Mouse (Mus musculus): Measurements from ENCODE around the gene Qrich2.

Qrich2 gene

DNA sequence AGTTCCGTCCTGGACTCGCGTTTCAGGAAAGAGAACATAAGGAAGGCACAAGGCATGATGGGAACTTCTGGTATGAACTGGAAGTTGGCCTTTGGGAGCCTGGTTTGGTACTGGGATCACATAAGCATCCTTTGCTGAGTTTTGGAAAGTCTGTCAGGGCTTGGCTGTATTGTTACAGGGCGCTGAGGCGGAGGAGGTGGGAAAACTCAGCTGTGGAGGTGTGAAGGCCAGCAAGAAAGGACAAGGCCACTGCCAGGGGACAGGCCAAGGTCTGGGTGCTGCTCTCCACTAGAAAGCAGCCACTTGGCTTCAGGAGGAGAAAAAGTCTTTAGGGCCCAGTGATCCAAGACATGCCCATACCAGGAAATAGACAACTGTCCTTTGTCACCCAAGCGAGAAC lies 22.7 kb downstream of the Qrich2 start:
- DNase-seq = no peak

DNA sequence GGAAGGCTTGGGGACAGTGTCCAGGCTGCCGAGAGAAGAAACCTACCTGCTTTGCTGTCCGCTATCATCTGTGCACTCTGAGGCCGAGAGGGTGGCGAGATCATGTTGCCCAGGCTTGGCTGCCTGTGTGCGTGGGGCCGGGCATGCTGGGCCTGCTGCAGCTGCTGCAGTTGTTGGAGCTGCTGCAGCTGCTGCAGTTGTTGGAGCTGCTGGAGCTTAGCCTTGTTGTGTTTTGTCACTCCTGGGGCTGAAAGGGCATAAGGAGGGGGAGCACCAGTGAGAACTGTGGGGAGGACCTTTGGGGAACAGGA lies 23.2 kb downstream of the Qrich2 start:
- no peak for DNase-seq

DNA sequence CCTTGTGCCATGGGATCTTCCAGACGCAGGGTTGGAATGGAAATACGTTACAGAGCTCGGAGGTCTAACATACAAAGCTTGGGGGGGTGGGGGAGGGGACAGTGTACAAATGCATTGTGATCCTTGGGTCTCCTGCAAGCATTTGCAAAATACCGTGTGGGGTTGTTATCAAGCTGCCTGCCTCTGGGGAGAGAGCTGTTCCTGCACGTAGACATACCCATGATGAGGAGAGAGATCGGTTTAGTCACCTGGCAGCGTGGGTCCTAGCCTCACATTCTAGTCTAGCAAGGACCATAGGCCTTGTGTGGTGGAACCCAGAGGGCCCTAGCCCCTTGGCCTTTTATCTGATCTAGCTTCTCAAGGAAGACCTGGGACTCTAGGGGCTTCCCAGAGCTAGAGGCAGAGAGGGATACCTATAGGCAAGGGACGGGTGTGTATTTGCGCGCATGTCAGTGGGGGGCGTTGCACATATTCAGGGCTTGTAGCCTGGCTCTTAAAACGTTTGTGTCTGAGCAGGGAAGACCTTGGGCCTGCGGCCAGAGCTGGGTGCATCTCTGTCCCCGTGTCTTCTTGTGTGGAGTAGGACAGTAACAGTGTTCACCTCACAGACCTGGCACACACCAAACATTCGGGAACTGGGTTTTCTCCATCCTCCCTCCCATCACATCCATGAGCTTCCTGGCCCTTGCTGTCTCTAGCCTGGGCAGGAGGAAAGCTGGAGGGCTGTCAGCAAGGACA lies 23.7 kb downstream of the Qrich2 start:
- DNase-seq = no peak

DNA sequence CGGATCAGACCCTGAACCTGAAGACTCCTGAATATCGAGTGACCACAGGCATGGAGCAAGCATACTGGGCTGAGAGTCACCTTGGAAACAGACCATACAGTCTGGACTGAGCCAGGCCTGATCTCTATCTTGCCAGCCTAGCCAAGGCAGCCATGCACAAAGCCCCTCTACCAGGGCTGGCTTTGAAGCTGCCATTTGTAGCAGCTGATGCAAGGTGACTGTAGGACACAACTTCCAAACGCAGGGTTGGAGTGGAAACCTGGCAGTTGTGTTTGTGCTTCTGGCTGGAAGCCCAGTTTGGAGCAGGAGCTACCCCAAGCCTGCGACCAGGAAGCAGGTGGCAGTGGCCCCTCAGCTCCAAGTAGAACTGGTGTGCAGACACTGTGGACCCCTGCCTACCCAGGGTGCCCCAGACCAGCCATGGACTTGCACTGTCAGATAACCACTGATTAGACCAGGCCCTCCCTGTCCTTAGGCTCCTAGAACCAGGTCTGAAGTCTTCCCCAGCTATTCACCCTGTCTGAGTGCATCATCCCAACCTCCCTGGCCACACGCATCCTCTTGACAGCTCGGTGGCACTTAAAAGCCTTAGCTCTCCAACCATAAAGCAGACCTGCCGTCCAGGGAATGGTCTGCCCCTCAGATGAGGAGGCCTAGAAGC lies 25.5 kb downstream of the Qrich2 start:
- no peak for DNase-seq

DNA sequence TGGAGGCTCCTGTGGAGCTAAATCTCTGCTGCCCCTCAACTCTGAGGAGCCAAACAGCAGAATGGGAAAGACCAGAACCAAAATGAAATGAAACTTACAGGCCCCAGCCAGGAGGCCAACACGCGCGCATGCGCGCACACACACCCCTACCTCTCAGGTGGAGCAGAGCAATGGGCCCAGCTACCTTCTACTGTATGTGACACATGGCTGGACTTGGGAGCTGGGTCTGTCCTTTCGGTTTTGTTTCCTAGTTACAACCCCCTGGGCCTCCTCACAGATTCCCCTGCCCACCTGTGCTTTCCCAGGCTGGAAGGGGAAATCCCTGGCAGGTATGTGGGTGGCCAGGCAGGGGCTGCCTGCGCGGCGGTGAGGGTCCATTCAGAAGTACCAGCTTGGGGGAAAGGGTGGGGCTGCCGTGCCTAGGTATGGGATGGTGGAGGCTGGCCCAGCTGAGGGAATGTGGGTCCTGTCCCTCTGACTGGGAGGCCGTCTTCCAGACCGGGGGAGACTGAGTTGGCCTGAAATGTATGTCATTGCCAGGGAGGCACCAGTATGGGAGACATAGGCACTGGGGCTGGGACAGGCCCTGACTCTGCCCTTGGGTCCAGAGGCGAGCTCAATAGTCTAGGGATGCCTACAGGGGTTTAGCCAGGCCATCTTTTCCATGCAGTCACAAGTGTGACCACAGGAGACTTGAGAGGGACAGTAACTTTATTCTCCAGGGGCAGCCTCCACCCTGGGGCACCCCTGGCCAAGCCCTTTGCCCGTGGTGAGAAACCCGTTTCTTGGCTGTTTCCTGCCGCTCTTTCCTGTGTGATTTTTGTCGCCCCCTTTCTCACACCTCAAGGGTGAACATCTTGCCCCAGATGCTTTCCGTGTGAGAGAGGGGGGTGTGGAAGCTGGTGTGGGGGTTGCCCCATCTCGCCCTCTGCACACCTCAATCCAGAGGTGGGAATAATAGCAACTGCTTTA lies 26.5 kb downstream of the Qrich2 start:
- peak; percentile 65 for DNase-seq

DNA sequence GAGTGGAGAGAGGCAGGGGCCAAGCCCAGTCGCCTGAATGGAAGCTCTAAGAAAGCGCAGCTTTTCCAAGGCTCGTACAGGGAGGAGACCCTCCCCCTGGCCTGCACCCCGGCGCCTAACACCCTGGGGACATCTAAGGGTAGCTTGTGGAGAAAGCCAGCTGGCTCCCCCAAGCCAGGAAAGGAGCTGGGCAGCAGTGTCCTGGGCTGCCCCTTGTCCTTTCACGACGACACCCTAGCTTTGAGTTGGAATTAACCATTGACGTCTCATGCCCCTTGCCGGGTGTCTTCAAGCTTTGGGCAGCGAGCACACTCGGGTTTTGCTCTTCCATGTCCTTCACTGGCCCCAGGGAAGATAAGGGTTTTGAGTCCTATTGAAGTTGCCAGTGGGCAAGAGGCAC lies 28.5 kb downstream of the Qrich2 start:
- DNase-seq = no peak

DNA sequence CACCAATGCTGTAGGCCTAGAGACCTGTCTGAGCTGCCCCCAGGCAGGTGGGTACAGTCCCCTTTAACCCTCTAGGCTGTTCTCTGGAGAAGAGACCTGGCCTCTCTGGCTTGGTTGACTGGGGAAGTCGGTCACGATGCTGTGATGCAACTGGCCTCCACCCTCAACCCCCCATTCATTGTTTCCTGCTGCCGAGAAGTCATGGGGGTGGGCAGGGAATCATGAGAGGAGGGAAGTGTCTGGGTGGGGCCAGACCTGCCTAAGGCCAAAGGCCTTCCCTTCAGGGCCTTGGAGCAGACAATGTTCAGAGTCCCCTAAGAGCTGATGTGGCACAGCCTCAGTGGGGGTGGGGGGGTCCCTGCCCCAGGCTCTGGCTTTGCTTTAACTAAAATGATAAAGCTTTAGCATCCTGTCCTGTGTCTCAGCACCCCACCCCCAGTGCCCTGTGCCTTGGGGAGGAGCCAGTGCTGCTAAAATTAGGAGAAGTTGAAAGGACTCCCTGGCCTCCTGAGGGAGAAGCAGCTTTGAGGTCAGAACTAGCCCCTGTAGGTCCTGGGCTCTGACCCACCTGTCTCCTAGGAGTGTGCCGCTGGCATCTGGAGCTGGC lies 29.2 kb downstream of the Qrich2 start:
- DNase-seq = peak; percentile 40

DNA sequence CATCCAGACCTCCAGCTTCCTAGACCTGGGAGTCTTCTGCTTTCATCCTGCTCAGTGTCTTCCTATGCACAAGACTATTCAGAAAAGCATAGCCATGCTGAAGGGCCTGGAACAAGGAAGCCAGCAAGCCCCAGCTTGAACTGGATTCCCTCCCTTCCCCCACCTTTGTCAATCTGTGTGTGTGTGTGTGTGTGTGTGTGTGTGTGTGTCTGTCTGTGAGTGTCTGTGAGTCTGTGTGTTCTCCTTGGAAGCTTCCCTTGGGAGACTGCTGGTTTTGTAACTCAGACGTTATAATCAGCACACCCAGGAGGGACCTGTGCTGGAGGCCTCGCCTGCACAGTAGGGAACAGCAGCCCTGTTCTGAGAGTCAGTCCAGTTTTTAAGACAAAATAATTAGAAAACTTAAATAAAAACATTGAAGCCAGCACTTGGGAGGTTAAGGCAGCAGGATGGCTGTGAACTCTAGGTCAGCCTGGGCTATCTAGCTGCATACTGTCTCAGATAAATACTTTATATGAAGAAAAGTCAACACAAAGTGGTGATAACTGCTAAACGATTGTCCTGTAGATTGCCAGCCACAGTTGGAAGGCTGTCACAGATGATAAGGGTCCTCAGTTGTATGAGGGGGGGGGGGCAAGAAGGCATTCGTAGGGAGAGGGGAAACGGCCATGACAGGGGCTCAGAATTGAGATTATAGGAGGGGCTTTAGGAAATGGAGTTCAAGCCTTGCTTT lies 29.9 kb downstream of the Qrich2 start:
- no peak for DNase-seq

DNA sequence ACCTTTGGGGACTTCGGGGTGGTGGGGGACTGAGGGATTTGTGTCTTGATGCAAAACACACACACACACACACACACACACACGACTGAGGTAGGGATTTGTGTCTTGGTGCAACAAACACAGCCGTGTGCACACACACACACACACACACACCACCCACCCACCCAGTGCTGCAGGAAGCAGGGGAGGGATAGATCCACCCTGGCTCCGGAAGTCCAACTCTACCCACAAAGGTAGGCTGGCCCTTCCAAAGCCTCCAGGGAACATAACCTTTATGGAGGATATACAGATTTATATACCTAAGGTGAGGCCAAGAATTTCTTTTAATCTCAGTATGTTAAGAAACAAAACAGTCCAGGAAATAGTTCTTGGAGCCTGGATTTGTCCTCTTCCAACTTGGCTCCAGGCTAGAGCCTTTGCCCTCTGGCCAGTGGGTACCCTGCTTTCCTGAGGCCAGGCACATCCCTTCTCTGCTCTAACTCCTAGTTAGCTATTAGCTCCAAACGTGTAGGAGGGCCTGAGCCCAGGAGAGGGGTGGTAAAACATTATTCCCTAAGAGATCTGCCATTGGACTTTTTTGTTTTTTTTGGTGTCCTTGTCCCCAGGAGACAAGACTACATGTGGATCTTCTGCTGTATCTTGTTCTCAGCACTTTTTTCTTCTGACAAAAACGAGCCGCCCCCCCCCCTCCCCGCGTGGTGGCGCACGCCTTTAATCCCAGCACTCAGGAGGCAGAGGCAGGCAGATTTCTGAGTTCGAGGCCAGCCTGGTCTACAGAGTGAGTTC lies 30.9 kb downstream of the Qrich2 start:
- no peak for DNase-seq

DNA sequence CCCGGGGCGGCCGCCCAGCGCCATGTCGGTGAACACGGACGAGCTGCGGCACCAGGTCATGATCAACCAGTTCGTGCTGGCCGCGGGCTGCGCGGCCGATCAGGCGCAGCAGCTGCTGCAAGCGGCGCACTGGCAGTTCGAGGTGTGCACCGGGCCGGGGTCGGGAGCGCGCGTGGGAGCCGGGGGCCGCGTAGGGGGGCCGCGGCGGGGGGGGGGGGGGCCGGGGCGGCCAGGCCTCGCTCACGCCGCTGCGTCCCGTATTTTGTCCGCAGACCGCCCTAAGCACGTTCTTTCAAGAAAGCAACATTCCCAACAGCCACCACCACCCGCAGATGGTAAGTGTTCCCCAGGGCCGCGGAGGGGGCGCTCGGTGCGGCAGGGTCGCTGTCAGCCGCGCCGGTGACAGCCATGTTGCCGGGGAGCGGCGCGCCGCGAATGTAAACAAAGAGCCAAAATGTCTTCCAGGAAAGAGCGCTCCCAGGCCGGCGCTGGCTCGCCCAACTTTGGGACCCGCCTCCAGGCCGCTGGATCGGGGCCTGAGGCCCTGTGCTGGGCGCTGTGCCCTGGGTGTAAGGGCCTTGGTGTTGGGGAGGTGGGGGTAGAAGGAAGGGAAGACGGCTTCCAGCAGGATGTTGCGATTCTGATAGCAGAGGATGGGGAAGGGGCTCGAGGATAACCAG lies 31.6 kb downstream of the Qrich2 start:
- DNase-seq = peak; percentile 81

DNA sequence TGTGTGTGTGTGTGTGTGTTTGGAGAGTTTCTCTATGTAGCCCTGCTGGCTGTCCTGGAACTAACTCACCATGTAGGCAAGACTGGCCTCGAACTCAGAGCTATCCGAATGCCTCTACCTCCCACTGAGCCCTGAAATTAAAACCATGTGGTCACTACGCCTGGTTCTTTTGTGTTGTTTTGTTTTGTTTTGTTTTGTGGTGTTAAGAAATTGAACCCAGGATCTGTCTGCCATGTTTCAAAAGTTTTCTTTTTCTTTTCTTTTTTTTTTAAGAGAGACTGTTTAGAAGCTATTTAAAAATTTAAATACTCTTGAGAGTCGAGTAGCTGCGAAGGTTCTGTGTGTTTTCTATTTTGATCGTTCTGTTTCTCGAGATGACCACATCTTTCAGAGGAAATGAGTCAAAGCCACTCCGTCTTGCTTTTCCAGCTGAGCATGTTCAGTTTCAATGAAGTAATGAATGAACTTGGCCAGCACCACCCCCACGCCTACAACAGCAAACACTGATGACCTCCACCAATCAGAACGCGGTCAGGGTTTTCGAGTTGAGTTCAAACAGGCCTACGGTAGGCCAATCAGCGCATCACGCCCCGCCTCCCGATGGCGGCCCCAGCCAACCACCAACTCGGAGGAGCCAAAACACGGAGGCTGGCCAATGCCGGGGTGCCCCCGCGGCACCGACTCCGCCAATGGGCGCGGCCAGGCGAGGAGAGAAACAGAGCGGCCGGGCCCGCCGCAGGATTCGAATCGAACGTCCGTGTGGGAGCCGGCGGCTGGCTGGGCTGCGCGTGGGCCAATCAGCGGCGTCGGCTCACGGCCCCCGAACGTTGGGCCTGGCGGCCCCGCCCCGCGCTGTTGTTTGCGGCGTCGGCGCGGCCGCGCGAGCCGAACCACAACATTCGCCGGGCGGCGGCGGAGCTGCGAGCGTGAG lies 32.4 kb downstream of the Qrich2 start, which contains the start of gene Ubald2:
Ubald2 (plus strand) TSS at position 739 of the 931 bp plus-strand sequence.
- DNase-seq = peak; percentile 98

DNA sequence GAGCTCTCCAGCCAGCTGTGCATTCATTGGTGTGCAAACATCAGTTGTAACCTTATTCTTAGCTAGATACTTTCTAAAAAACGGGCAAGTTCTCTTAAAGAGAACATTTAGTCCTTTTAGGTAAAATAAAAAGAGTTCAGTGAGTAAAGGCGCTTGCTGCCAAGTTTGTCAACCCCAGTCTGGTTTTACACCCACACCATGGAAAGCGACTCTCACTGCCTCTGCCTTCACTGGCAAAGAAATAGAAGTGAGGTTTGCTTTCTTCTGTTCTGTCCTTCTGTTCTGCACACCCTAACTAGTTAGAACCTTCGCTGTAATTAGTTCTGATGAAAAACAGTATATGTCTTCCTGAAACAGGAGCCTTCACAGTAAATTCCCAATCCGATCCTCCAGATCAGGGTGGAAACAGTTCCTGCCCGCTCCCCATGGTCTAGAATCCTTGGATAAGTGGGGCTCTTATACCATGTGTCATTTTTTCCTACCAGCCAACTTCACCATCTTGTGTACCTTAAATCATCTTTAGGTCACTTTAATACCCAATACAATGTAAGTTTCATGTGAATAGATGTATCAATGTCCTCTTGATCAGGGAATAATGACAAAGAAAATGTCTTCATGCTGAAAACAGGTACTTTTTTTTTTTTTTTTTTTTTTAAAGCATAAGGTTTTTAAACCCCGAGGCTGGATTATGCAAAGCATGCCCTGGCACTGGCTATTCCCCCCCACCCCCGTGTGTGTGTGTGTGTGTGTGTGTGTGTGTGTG lies 33.3 kb downstream of the Qrich2 start:
- DNase-seq = no peak

DNA sequence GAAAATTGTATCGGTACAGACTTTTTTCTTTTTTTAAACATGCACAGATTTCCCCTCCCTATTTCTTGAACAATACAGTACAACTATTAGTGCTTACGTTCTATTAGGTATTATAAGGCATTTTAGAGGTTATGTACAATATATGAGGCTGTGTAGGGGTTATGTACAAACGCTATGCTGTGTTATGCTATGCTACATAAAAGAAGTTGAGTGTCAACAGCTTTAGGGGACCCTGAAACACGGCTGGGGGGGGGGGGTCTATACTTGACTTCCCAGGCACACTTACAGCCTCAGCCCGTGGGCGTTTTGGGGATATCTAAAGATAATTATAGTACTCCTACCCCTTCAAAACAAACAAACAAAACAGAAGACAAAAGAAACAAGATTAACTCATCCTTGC lies 33.9 kb downstream of the Qrich2 start:
- DNase-seq = no peak

DNA sequence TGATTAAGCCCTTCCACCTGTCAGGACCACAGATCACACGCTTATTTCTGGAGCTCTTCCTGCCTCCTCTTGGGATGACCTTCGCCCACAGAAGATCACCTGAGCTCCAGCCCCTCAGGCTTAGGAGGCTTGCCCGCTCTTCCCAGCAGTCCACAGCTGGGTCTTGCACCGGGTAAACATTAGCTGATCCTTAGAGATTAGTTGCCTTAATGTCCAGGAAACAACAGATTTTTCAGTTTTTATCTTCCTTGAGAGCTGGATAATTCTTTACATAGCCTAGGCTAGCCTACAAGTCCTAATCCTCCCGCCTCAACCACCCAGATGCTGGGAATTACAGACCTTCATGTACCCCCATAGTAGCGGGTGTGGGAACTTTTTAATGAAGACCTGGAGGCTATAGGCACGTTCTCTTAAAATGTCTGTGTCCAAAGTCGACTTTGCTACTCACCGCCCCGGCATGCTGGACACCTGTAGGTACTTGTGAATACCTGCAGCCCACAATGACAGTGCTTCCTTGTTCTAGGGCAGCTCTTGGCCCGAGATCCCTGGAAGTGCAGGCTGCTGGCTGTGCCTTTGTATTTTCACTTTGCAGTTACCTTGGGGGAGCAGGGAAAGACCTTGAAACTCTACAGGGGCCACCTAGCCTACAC lies 34.5 kb downstream of the Qrich2 start:
- DNase-seq = no peak

DNA sequence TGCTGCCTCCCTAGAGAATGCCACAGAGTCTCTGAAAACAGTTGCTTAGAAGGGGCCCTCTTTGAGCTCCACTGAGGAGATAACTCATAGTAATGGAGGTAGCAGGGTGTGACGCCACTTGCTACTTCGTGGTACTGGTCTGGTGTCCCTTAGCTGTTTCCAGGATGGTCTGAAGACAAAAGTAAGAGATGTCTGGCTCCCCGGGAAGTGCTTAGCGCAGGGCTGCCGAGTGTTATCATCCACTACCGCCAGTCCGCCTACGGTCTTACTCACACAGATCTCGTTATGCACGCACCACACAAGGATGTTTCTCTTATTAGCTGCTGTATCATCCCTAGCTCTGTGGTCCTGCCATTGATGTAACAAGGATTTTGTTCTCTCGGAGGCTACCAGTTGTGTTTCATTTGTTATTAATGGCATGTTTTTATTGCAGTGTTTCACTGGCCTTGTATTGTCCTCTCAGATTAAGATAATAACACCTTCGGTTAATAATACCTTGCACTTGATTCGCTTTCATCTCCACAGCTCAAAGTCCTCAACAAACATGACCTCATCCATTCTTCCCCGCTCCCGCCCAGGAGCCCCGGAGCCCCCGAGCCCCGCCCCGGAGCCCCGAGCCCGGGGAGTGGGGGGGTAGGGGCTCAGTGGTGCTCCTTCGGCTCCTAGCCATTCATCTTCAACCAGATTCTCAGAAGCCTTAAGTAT lies 35.2 kb downstream of the Qrich2 start:
- no peak for DNase-seq

DNA sequence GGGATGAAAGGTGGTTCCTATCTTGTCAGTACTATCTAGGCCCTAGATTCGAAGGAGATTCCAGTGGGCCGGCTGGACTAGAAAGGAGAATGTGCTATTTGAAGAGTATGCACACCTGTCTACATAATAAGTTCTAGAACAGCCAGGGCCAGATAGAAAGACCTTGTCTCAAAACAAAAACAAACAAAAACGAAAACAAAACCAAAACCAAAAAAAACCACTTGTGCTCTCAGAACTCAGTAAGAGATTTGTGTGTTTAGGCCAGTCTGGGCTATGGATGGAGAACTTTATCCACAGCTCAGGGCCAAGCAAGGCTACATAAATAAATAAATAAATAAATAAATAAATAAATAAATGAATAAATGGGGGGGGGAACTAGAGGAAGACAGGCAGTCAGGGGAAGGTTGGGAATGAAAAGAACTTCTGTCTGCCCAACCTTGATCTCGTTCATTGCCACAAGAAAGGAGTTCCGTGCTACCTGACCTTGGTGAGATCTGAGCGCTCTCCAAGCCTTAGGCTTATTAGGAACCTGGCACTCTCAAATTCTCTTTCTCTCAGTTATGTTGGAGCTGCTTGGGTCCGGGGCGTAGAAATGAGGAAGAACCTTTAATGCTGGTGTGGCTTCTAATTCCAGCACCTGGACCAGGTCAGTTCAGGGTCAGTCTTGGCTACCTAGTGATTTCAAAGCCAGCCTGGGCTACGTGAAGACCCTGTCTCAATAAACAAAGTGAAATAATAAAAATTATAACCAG lies 36.0 kb downstream of the Qrich2 start:
- no peak for DNase-seq
